Mouse (Mus musculus): ENCODE data around the gene Ccl17. TPM values are rescaled to one million over a fixed set of nuclear protein-coding genes. Genes with fewer than 3 reads are reported as not detected.

Ccl17 gene
- polyA plus RNA-seq, 1 experiment, result 2.2 TPM

- DNase-seq (ENCODE audit: extremely low spot score in 1 of 2, low spot score in 1 of 2), result no peak
Measured at GRCm38 (mm10) chr8:94787524-94788501, 22.4 kb upstream of the Ccl17 start.

- no peak for DNase-seq (ENCODE audit: extremely low spot score in 1 of 2, low spot score in 1 of 2)
Measured at GRCm38 (mm10) chr8:94789256-94789955, 20.8 kb upstream of the Ccl17 start.

- DNase-seq (ENCODE audit: extremely low spot score in 1 of 2, low spot score in 1 of 2), result no peak
Measured at GRCm38 (mm10) chr8:94794368-94794767, 15.9 kb upstream of the Ccl17 start.

GRCm38 (mm10) chr8:94794782-94795181, 15.5 kb upstream of the Ccl17 start:
- no peak for DNase-seq (ENCODE audit: extremely low spot score in 1 of 2, low spot score in 1 of 2)

GRCm38 (mm10) chr8:94800278-94800968, 9.8 kb upstream of the Ccl17 start:
- DNase-seq (ENCODE audit: extremely low spot score in 1 of 2, low spot score in 1 of 2), result peak; percentile 64 to 80

GRCm38 (mm10) chr8:94801293-94802095, 8.8 kb upstream of the Ccl17 start:
- DNase-seq (ENCODE audit: extremely low spot score in 1 of 2, low spot score in 1 of 2), result peak; percentile 64 to 86

- no peak for DNase-seq (ENCODE audit: extremely low spot score in 1 of 2, low spot score in 1 of 2)
Measured at GRCm38 (mm10) chr8:94802375-94802774, 7.9 kb upstream of the Ccl17 start.

- peak in 1 of 2 experiments; percentile 81 for DNase-seq (ENCODE audit: extremely low spot score in 1 of 2, low spot score in 1 of 2)
Measured at GRCm38 (mm10) chr8:94803551-94803950, 6.7 kb upstream of the Ccl17 start.

GRCm38 (mm10) chr8:94804546-94805340, 5.5 kb upstream of the Ccl17 start:
- no peak for DNase-seq (ENCODE audit: extremely low spot score in 1 of 2, low spot score in 1 of 2)

- no peak for DNase-seq (ENCODE audit: extremely low spot score in 1 of 2, low spot score in 1 of 2)
Measured at GRCm38 (mm10) chr8:94805811-94806210, 4.4 kb upstream of the Ccl17 start.

GRCm38 (mm10) chr8:94807506-94807905, 2.7 kb upstream of the Ccl17 start:
- no peak for DNase-seq (ENCODE audit: extremely low spot score in 1 of 2, low spot score in 1 of 2)

- no peak for DNase-seq (ENCODE audit: extremely low spot score in 1 of 2, low spot score in 1 of 2)
Measured at GRCm38 (mm10) chr8:94808372-94808771, 1.9 kb upstream of the Ccl17 start.

- DNase-seq (ENCODE audit: extremely low spot score in 1 of 2, low spot score in 1 of 2), result no peak
Measured at GRCm38 (mm10) chr8:94810855-94811254, 602 bp downstream of the Ccl17 start.

- no peak for DNase-seq (ENCODE audit: extremely low spot score in 1 of 2, low spot score in 1 of 2)
Measured at GRCm38 (mm10) chr8:94811654-94812053, 1.4 kb downstream of the Ccl17 start.

- peak; percentile 81 to 97 for DNase-seq (ENCODE audit: extremely low spot score in 1 of 2, low spot score in 1 of 2)
Measured at GRCm38 (mm10) chr8:94812645-94813098, 2.4 kb downstream of the Ccl17 start.

GRCm38 (mm10) chr8:94814556-94814955, 4.3 kb downstream of the Ccl17 start:
- DNase-seq (ENCODE audit: extremely low spot score in 1 of 2, low spot score in 1 of 2), result peak in 1 of 2 experiments; percentile 62

GRCm38 (mm10) chr8:94817933-94818332, 7.7 kb downstream of the Ccl17 start:
- DNase-seq (ENCODE audit: extremely low spot score in 1 of 2, low spot score in 1 of 2), result no peak

- no peak for DNase-seq (ENCODE audit: extremely low spot score in 1 of 2, low spot score in 1 of 2)
Measured at GRCm38 (mm10) chr8:94819671-94820179, 9.5 kb downstream of the Ccl17 start.

GRCm38 (mm10) chr8:94820553-94820952, 10.3 kb downstream of the Ccl17 start:
- no peak for DNase-seq (ENCODE audit: extremely low spot score in 1 of 2, low spot score in 1 of 2)
